Mouse (Mus musculus) thymus, postnatal 25 days (tissue): ENCODE results near the gene Rad51b.
A peak's percentile ranks its signal among the peaks of the same experiment; 100 is the strongest.

Source experiments
- DNase-seq: peaks from one replicate; pipeline ENCODE4 v3.0.0; 2022

Rad51b gene

DNA sequence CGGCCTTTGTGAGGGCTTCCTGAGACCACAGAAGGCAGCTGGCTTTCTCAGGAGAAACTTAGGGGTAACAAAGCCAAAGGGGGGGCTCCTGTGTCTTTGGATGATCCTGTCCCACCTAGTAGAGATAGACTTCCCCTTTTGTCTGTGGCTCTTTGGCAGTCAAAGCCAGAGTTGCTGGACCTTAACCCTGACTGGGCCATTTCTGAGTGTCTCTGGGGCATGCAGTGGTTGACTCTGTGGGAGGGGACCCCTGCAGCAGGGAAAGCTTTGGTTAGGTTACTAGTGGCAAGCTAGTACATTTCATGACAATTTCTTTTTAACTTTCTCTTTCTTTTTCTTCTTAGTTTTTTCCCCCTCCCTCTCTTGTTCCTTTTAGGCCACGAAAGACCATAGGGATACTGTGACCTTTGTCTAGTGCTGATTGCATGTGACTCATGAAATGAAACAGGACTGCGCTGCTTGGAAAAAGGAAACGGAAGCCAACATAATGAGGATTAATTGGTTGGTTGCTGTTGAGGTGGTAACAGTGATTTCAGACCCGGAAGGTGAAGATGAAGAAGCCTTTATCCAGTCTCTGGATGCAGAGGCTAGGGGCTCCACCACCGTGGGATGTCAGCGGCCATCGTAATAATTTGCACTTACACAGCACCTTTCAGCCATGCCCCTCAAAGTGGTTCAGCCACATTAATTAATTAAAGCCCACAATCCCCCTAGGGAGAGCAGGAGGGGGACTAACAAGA lies 516.7 kb downstream of the Rad51b start:
- DNase-seq: no peak

DNA sequence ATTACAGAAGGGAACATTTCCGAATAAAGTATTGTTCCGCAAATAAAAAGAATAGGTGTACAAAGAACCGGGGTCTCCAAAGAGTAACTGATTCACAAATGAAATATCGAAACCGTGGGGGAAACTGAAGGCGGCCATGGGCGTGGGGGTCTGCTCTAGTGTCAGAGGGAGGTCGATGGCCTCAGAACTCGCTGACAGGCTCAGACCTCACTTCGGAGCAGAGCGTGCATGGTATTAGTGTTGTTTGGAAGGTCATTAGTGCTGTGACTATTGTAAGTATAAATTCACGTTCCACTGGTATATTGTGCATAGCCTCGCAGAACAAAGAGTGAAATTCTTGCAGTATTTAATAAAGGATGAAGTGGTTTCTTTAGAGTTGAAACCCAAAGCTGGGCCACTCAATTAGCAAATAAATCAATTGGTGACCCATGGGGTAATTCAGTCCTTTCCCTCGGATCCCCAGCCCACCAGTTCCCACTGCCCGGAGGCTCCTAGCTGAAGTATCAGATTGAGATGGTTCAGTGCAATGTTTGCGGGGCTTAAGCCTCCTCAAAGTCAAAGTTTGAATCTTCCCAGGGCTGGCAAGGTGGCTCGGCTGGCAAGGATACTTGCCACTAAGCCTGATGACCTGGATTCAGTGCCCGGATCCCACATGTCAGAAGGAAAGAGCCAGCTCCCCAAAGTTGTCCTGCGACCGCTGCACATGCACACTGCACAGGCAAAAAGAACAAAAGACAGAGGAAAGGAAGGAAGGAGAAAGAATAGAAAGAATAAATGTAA lies 517.4 kb downstream of the Rad51b start:
- DNase-seq: no peak

DNA sequence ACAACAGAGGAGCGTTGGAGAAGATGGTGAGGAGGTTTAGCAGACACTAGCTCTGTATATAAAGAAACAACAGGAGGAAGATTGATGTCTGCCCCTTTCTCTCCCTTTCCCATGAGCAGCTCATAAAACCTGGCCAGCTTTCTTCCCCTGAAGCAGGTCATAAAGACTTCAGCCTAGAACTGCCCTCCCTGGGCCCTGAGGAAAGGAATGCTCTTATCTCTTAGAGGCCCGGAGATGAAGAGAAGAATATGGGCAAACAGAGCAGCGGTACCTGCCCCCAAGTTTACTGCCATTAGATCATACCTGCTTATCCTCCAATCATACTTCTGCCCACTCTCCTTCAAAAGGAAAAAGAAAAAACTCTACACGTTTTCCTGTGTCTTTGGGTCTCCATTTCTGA lies 519.2 kb downstream of the Rad51b start:
- no peak for DNase-seq

DNA sequence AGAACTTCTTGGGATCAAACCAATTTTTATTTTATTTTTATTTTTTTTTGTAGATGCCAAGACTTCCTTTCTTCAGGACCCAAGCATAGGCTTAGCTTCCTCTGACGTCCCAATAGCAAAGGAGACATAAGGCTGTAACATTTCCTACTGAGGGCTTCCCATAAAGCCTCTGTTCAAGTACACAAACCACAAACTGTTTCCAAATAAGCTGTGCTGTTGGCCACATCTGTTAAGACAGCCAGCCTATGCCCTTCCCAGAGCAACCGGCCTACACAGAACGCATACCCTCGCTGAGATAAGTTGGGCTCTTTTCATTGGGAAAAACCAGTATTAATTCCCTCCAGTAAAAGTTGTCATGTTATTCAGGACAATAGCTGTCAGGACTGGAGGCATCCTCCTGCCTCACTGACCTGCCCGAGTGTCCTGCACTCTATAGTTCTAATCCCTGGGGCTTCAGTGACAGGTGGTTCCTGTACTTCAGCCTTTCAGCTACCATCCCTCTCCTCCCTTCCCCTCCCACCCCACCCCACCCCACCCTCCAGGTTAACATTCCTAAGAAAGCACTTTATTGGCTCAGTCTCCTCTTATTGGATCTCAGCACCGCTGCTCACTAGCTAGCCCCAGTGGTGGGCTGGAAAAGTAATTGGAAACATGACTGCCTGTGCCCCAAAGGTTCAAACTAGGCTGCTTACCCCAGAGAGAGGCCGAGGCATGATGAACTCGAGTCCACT lies 523.3 kb downstream of the Rad51b start:
- no peak for DNase-seq

DNA sequence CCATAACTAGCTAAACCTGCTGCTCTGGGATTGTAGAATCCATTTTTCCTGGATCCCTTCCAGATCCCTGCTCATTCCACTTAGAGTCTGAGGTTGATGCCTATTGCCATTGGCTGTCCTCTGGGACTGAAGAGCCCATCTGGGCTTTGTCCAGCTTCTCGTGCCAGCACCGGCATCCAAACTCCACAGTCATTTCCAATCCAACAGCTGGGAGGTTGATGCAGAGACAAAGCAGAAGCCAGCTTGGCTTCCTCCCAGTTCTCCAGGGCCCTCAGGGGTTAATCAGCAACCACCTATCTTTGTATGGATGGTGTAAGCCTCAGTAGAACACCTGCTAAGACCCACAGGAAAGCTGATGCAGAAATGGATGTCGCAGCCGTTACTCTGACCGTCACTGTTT lies 524.8 kb downstream of the Rad51b start:
- DNase-seq: no peak

DNA sequence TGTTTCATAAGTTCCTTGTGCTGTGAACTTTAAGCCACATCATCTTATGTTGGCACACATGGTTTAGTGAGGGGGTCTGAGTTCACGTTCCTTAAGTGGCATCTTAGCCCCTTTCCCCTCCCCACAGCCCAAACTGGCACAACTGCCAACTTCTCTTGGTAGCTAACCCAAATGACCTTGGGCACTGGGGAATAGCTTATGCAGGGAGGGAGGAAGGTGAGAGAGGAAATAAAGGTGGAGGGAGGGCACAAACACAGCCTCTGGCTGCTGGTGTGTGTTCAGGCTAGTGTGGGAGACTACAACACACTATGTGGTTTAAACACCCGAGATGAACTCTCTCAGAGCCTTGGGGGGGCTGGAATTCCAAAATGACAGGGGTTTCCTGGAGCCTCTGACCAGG lies 525.3 kb downstream of the Rad51b start:
- no peak for DNase-seq

DNA sequence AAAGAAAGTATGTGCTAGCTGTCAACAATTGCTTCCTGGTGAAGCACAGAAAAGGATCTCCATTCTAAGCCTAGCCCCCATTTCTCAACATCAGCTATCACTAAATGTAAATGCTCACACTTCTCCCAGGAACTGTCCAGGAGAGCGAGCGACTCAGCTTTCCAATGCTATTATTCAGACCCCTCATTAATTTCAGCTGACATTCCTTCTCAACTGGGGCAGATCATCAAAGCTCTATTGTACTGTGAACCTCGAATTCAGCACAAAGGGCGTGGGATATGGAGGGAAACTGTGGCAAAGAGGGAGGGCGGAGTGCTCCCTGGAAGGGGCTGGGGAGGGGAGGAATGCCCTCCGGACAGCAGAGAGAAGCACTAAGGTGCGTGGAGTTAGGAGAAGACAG lies 528.8 kb downstream of the Rad51b start:
- no peak for DNase-seq

DNA sequence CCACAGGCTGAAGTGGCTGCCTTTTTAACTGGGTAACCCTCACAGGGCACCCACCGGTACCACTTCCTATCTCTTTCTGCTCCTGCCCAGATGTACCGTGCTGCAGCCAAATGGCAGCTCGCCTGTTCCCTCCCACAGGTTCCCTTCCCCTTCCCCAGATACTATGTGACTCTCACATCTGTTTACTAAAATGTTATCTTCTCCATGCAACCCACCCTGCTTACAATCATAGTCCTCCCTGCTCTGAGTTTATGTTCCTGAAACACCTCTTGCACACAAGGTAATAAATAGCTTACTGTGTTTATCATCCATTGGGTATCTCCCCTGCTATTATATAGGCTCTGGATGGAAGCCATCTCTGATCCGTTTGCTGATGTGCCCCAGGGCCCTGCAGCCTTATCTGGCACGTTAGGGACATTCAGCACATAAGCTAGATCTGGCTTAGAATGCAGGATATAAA lies 530.2 kb downstream of the Rad51b start:
- no peak for DNase-seq

DNA sequence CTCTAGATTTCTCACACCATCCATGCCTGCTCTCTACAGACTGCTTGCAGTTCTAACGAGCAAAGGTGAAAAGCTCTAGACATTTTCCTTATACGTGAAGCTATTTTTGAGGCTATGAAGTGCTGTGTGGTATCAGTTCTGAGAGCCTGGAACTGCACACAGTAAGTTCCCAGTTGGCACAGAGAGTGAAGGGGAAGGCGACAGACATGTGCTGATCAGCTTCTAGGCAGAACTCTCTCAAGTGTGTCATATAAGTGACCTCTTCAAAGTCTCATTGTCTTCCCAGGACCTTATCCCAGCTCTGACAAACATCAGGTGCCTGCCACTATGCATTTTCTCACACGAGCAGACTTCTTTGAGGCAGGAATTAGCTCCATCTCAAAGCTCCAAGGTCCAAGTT lies 530.7 kb downstream of the Rad51b start:
- DNase-seq: no peak

DNA sequence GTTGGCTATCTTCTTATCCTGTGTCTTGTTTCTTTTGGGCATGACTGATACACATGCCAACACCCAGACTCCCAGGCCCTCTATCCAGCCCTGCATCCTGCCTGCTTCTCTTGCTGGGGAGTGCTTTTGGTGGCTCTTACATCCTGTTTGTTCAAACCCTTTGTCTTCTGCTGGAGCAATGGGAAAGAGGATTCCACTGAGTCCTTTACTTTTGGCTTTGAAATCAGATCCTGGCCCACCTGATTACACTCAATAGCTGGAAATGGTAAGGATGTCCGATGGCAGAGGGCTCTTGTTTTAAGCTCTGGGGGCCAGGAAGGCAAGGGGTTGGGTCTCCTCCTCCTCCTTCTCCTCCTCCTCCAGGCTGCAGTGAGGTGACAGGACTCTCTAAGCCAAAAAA lies 533.6 kb downstream of the Rad51b start:
- DNase-seq: no peak

DNA sequence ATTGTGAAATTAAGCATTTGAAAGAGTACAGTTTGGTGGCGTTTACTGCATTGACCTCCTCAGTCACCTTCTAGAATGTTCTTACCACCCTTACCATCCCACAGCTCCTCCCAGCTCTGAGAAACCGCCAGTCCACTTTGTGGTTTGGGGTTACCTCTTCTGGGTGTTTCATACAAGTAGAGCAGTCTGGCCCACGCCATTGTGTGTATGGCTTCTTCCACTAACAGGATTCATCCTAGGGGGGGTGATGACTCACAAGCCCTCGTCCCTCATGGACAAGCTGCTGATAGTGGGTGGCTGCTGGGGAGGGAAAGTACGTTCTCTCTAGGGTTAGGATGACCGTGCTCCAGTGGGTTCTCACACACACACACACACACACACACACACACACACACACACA lies 535.5 kb downstream of the Rad51b start:
- no peak for DNase-seq

DNA sequence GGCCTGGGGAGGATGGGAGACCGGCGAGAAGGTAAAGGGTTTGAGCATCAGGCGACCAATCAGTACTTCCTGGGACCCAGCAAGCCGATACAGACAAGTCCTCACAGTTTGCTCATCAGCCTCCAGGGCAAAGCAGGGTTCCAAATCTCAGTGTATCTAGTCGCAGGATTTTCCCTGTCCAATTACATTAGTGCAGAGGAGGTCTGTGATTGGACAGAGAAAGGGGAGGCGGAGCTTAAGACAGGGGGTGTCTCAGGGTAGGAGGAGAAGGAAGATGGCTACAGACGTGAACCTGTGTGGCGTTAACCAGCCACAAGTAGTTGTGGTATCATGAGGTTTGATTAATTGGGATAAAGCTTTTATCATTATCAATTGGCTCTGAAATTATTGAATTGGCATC lies 538.4 kb downstream of the Rad51b start:
- no peak for DNase-seq

DNA sequence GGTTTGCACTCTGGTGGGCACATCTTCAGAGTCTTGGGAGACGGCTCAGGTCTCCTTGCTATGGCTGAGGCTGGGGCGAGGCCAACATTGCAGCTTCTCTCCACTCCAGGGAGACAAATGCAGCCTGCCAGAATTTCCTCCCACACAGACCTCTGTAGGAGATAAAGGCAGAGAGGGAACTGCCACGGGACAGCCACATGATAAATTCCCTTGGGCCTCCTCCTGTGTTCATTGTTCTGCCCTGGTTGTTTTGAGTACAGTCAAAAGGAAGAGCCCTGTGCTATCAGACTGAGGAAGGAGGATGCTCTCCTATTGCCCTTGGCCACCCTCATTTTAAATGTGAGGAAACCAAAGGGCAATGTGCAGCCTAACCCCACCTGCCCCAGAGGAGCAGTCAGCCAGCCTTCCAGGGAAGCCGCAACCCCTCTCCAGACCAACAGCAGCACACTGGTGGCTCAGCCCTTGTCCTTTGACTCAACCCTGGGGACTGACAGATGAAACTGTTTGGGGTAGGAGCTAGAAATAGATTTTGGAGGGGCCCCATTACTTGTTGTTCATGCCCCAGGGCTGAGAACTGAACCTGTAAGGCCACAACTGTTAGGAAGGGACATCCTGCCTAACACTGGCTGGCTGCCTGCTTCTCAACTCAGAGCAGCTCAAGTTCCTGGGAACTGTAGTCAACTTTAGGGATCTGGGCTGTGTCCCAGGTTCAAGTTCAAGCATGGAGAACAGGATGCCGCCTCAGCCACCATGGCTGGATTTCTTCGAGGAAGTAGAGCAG lies 541.3 kb downstream of the Rad51b start:
- no peak for DNase-seq

DNA sequence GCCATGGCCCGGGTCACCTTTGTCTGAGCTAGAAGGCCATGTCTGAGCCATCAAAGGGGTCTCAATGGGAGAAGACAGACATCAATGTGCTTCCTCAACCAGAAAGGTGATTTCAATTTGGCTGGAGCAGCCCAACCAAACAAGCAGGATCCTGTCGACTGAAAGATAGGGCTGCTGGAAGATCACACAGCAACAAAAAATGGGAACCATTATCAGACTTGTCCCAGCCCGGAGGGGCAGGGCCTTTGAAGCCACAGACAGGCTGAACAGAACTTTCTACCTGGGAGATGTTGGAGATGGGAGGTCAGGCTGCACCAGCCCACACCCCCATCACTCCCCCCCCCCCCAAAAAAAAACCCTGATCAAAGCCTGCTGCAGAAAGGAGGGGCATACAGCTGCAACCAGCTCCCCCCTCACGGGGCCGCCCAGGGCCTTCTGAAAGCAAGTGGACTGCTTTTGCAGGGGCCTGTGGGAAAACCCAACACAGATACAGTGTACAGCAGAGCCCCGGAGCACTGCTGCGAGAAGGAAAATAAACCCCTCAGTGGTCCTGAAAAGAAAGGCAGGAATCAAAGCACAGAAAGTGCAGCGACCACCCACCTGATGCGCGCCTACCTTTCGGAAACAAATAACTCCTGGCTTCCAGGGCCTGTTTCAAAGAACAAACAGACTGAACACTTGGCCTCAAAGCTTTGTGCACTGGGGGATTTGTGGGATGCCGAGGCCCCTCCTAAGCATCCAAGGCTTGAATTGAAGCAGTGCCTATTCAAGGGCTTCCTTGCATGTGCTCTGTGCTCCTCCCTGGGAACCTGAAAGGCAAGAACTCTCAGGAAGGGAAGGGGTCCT lies 542.2 kb downstream of the Rad51b start:
- DNase-seq: no peak

DNA sequence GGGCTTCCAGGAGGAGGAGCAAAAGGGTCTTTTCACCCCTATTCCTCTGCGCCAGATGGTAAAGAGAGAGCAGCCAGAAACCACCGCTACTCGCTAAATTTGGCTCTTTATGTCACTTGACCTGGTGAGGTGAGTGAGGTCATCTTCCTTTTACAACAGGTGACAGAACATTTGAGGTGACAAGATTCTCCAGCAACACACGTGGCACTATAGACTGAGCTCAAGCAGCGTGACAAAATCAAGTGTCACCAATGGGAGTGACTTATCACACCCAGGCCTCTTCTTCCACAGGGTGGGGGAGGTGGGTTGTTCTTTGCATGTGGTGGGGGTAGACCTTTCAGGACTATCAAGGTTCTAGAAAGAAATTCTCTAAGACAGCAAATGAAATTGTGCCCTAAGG lies 543.4 kb downstream of the Rad51b start:
- no peak for DNase-seq

DNA sequence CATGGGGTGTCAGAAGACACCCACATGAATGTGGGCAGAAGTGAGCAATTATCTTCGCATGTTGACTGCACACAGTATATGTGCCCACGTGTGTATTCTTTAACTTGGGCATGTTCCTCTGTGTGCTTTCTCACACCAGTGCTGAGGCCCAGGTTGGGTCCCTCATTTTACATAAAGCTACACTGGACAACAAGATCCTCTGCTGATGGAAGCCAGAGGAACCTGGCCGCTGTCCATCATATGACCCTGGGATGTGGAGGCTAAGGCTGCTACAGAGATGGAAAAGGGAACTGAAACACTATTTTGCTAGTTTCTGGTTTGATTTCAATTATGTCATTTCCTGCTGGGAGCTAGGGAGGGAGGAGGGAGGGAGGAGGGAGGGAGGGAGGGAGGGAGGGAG lies 544.2 kb downstream of the Rad51b start:
- no peak for DNase-seq

DNA sequence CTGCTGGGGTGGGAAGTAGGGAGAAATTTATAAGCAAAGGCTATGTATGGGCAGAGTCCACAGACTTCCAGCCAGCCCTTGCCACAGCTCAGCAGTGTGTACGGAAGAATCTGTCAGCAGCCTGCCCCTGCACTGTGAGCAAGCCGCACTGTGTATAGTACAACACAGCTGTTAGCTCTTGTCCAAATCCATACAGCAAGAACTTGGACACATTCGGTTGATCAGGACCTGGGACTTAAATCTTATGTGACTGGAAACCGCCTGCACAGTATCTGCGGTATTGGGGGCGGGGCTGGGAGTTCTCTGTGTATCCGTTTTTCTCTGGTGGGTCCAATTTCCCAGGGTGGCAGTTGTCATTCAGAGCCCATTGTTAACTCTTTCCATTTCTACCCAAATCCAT lies 545.2 kb downstream of the Rad51b start:
- DNase-seq: peak; percentile 44

DNA sequence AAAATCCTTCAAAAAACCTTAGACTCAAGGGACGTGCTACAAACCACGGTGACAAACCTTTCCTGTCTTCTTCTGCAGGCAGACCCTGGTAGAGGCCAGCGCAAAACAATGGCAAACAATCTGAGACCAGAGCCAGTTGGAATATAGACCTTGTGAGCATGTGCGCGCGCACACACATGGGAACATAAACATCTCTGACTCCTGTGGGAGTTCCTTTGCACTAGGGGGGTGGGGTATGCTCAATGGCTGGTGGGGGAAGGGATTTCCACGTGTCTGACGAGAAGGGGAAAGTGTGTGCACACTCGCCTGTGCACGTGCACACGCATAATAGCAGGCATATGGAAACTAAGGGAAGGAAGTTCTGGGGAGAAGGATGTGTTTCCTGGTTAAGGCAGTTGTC lies 545.9 kb downstream of the Rad51b start:
- DNase-seq: no peak

DNA sequence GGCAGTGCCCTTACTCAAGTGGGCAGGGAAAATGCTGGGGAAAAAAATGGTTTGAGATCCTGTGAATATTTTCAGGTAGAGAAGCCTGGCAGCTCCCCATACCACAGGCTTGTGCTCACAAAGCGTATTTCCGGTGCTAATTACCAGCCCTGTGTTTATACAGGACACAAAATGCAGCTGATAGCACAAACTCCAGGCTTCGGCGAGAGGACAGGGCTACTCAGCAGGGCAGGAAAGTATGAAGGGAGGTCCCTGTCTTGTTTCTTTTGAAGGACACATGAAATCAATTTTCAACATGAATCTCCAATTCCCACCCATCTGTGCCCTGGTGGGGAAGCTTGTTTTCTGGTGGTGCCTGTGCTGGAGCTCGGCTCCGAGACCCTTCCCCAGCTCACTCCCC lies 546.4 kb downstream of the Rad51b start:
- no peak for DNase-seq

DNA sequence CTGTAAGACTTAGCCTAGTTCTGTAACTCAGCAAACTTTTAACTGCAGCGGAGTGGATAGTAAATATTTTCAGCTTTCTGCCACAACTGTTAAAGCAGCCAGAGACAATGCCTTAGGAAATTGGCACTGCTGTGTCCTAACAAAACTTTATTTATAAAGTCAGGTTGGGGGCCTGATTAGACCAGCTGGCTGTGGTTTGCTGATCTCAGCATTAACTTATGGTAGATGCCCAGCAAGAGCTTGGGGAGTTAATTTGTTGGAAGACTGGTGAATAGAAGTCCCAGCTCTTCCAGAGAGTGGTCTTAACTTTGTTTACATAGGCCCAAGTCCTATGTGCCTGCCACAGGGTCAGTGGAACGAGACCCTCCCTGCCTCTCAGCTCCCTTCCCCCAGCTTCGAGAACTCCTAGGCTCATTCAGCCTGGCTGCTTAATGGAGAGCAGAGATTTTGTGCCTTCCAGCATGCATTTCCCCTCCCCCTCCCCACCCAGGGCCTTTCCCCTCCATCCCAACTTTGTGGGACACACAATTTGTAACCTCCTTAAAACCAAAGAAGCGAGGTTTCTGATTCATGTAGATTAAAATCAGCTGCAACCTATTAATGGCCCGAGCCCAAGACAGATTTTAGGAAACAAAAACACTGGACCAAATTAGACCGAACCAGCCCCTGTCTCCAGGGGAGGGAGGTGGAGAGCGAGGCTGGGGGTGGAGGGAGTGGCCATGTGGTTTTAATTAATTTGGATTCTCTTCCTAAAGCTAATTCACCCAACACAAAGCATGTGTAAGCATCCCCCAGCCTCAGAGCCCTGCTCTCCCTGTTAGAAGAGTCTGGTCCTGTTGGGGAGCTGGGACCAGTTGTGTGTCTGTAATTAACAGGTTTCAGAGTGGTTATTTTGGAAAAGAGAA lies 549.4 kb downstream of the Rad51b start:
- no peak for DNase-seq

DNA sequence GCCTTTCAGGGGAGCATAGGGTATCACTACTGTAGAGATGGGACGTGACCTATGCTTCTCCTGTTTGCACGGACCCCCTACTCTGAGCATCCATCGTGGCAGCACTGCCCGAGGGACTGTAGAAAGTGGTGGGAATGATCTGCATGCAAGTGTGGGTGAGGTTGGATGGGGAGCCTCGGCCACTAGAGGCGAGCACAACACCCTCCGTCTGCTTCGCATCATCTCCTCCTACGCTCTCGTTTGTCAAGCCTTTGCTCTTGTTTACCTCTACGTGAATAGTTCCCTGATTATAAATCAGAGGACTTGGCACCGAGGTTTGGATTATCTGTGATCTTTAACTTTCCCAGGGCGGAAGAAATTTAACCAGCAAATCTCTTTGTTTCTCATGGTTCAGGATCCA lies 551.5 kb downstream of the Rad51b start:
- DNase-seq: no peak
